Mouse (Mus musculus) c-Kit-positive CD71-positive TER-119-negative erythroid progenitor cells, embryonic 14.5 days (primary cell): Measurements from ENCODE around the gene Clnk.

Source experiments
- DNase-seq: peaks from one replicate; pipeline ENCODE4 v3.0.0-alpha.2; 2013; ENCODE audit warnings: low read depth

The Clnk gene

GRCm38 (mm10) chr5:38857591-38857990 is 19.0 kb downstream of the Clnk start:
- DNase-seq = no peak

- no peak for DNase-seq
These were observed 26.4 kb downstream of the Clnk start for GRCm38 (mm10) chr5:38850171-38850570.

GRCm38 (mm10) chr5:38845529-38845928 is 31.1 kb downstream of the Clnk start:
- no peak for DNase-seq

DNA sequence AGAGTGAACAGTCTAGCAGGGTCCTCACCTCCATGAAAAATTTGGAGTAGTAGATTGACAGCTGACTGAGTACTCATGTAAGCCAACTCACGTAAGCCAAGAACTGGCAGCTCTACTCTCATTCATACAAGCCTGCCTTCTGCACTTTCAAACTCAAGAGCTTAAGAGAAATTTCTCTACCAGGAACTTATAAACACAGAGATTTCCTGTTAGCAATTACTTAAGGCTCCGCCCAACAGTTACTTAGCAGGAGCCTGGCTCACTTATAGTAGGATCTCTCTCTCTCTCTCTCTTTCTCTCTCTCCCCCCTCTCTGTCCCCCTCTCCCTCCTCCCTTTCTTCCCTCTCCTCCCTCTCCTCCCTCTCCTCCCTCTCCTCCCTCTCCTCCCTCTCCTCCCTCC is 32.3 kb downstream of the Clnk start:
- no peak for DNase-seq

GRCm38 (mm10) chr5:38839981-38840380 is 36.6 kb downstream of the Clnk start:
- no peak for DNase-seq

DNA sequence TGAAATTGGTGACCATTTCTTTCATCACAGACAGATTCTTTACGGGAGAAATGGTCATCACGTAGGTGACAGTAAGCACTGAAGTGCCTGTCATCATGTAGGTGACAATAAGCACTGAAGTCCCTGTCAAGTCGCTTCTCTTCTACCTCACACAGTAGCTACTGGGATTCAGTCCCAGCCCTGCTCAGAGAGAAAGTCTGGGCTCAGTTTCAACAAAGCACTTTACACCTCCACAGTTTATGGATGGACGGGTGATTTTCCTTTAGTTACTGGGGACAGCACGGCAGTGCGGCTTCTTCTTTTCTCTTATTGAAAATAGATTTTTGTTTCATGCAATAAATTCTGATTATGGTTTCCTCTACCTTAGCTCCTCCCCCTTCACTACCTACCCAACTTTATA is 49.3 kb downstream of the Clnk start:
- no peak for DNase-seq

GRCm38 (mm10) chr5:38826586-38826985 is 50.0 kb downstream of the Clnk start:
- DNase-seq = no peak

- no peak for DNase-seq
These were observed 52.3 kb downstream of the Clnk start for GRCm38 (mm10) chr5:38824132-38824965.

- no peak for DNase-seq
These were observed 63.1 kb downstream of the Clnk start for GRCm38 (mm10) chr5:38813391-38814109.

DNA sequence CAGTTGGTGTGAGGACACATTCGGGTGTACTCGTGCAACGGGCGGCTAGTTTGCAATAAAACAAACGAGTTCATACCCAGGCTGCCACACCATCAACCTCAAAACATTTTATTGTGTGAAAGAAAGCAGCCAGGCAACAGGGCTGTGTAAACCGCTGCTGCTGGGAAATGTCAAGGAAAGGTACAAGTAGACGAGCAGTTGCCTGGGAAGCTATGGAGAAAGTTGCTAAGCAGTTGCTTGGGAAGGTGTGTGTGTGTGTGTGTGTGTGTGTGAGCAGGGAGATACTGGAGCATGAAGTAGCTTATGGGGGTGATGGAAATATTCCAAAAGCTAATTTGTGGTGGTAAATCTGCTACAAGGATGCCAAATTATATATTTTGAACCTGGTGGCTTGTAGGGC is 63.7 kb downstream of the Clnk start:
- DNase-seq = no peak

- DNase-seq = no peak
These were observed 64.2 kb downstream of the Clnk start for GRCm38 (mm10) chr5:38812386-38812785.

- no peak for DNase-seq
These were observed 77.7 kb downstream of the Clnk start for GRCm38 (mm10) chr5:38798910-38799309.

- no peak for DNase-seq
These were observed 81.5 kb downstream of the Clnk start for GRCm38 (mm10) chr5:38795139-38795538.

GRCm38 (mm10) chr5:38791116-38791515 is 85.5 kb downstream of the Clnk start:
- DNase-seq = no peak

DNA sequence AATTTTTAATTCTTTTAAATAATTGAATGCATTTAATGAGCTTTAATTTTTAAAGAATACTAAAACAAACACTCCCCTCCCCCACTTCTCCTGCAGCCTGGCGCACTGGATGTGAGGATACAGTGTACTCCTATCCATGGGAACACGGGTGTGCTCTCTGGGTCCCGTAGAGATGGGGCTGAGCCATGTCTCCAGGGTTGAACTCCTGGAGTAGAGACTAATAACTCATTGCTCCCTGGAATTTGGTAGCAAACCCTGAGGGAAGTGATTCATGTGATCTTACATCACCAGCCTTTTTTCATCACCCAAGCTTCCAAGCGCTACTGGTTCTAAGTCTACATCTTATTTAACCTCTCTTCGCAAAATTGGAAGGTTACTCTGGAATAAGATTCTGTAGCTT is 87.8 kb downstream of the Clnk start:
- no peak for DNase-seq

- DNase-seq = no peak
These were observed 88.6 kb downstream of the Clnk start for GRCm38 (mm10) chr5:38787851-38788520.

GRCm38 (mm10) chr5:38786126-38786525 is 90.5 kb downstream of the Clnk start:
- no peak for DNase-seq

DNA sequence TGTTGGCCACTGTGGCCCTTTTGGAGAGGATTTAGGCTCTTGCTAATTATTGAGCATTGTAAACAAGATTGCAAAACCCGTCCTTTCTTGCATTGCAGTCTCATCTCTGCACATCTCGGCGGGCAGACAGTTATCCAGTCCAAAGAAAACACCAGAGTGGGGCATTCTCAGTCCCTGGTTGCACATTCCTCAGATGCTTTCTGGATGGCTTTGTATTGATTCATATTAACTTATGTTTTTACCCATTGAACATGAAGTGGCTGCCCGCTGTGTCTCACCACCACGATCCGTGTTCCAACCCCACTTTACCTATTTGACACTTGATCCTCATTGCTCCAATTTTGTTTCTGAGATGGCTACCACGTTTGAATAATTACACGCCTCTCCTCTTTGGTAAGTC is 90.9 kb downstream of the Clnk start:
- no peak for DNase-seq

DNA sequence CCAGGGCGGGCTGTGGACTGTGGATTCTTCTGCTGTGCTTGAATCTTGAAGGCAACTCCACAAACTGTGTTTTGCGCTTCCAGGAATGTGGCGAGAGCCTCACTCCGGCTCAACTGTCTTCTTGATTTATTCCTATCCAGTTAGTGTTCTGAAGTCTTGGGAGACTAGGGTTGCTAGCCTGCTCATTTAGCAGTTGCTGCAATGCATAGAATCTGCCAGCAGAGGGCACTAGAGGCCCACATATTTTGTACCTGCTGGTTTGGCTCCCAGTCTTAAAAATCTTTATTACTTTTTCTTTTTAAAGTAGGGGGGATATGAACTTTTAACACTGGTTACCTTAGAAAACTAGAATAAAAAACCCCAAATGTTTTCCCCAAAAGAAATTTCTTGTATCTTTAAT is 94.8 kb downstream of the Clnk start:
- DNase-seq = peak; percentile 8

DNA sequence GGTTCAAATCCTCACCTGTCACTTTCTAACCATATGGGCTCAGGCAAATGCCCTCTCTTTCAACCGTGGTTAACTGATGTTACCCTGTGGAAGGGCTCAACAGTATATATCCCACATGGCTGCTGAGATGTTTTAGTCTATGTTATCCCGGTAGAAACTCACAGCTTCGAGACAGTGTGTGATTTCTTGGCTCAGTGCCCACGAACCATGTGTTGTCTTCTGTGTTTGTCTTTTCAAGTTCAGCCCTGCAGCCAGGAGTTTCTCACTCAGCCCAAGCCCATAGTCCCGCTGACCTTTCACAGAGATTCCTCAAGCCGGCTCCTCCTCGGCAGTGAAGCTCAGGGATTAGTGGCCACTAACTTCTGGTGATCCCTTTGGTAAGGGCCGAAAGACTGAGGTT is 96.0 kb downstream of the Clnk start:
- no peak for DNase-seq

DNA sequence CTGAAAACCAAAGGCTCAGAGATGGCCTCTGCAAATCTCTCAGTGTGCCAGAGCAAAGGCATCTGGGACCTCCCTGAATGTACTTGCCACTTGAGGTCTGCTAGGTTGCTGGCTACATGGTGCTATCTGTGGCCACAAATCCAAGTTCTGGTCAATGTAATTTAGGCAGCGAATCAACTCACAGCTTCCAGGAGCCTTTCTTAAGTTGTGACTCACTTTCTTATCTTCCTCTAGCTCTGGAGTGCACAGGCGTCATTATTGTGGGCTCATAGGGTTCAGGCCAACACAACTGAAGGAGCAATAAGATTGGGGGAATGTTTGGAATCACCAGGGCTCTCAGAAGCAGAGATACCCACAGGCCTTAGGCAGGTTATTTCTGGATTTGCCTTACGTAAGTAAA is 96.6 kb downstream of the Clnk start:
- no peak for DNase-seq

- DNase-seq = no peak
These were observed 101.1 kb downstream of the Clnk start for GRCm38 (mm10) chr5:38775500-38775899.

DNA sequence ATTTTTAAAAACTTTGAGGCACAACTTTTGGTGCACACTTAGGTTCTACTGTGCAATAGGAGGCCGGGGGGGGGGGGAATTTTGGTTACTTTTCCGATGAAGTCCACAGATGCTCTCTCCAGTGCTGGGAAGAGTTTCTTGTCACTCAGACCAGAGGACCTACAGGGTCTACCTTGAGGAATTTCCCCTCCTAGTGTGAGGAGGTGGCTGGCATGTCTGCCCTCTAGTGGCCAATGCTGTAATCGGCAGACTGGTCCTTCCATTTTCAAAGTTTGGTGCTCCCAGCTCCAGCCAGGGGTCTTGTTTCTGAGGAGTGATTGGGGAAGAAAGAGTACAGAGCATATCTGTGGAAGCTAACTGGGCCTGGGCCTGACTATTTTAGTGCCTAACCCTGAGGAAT is 121.7 kb downstream of the Clnk start:
- DNase-seq = no peak
